Mouse (Mus musculus) brain, embryonic 14.5 days (tissue): ENCODE results near the gene Agbl3.

Source experiments
- CTCF ChIP-seq: fragments of 200-500 bp; IDR thresholded peaks from 2 replicates; pipeline ENCODE4 v1.5.1; 2012; ENCODE audit warnings: inconsistent platforms, mild to moderate bottlenecking, moderate library complexity, borderline replicate concordance; ENCODE audit not compliant: insufficient read depth, insufficient read length; ENCODE audit errors: extremely low read depth
- POLR2A ChIP-seq: fragments of 200-500 bp; IDR thresholded peaks from 2 replicates; pipeline ENCODE4 v1.6.1; 2012; ENCODE audit warnings: mild to moderate bottlenecking, inconsistent platforms, borderline replicate concordance; ENCODE audit not compliant: poor library complexity, insufficient read depth, insufficient read length, severe bottlenecking; ENCODE audit errors: extremely low read depth

DNA sequence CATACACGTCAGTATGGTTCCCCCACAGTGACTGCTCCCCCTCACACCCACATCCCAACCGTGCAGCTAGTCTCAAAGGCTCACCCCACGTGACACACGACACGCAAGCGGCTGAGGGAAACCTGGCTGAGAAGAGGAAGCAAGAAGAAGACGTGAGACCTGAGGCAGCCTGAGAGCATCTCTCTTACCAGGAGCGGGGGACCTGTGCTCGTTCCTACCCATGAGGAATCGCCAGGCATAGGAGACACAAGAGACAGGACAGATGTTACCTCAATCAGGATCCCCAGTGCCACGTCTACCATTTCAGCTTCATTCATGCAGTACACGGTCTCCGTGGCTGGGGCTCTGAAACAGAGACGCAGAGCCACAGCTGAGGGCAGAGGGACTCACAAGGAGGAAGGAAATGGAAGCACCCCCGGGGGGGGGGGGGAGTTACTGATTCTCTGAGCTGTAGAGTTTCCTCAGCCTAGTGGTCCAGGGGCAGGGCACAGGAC, 95.1 kb downstream of the Agbl3 start:
- TF ChIP-seq CTCF (no peak), POLR2A (no peak)
